Mouse (Mus musculus) neural tube, embryonic 13.5 days (tissue): ENCODE measurements around the gene Lhx5. TPM values are rescaled to one million over a fixed set of nuclear protein-coding genes. Genes with fewer than 3 reads are reported as not detected.

Experiments used
- ATAC-seq: fragments of 200-750 bp; cut with Nextera tagmentation; 2 replicates; pipeline ENCODE4 v1.8.0; 2017; ENCODE audit warnings: low read depth, mild to moderate bottlenecking, moderate TSS enrichment, moderate library complexity
- H3K27ac ChIP-seq: fragments of 300-500 bp; sonication (generic); replicated peaks from 2 replicates; pipeline ENCODE4 v1.5.1; 2015; ENCODE audit warnings: moderate library complexity, mild to moderate bottlenecking, inconsistent platforms
- H3K27me3 ChIP-seq: fragments of 300-500 bp; sonication (generic); 2 replicates; pipeline ENCODE4 v1.6.1; 2015; ENCODE audit warnings: mild to moderate bottlenecking, inconsistent platforms
- H3K36me3 ChIP-seq: fragments of 300-500 bp; sonication (generic); 2 replicates; pipeline ENCODE4 v1.6.1; 2015; ENCODE audit warnings: mild to moderate bottlenecking, inconsistent platforms
- H3K4me1 ChIP-seq: fragments of 300-500 bp; sonication (generic); replicated peaks from 2 replicates; pipeline ENCODE4 v1.6.1; 2015; ENCODE audit warnings: inconsistent platforms
- H3K4me2 ChIP-seq: fragments of 300-500 bp; sonication (generic); 2 replicates; pipeline ENCODE4 v1.6.1; 2015; ENCODE audit warnings: inconsistent platforms, mild to moderate bottlenecking, moderate library complexity
- H3K4me3 ChIP-seq: fragments of 300-500 bp; sonication (generic); 2 replicates; pipeline ENCODE4 v1.5.1; 2015; ENCODE audit warnings: mild to moderate bottlenecking, inconsistent platforms
- H3K9ac ChIP-seq: fragments of 300-500 bp; sonication (generic); 2 replicates; pipeline ENCODE4 v1.6.1; 2015; ENCODE audit warnings: moderate library complexity, mild to moderate bottlenecking, inconsistent platforms
- H3K9me3 ChIP-seq: fragments of 300-500 bp; sonication (generic); 2 replicates; pipeline ENCODE4 v1.6.1; 2016; ENCODE audit warnings: inconsistent platforms
- WGBS: fragments of 180-500 bp; shearing (Covaris S2); methylation state at CpG from one replicate; pipeline ENCODE4 v1.1.7; 2015; 5-methylcytosine and 5-hydroxymethylcytosine counted together
- polyA plus RNA-seq: library from polyadenylated mRNA; unstranded; fragments of >200 nt; fragmentation: Nextera tagmentation; extraction: Ambion mirVana; gene quantifications from 2 replicates; pipeline ENCODE4 v1.2.1, GENCODE M21; 2015

Lhx5 gene
- polyA plus RNA-seq, 1 experiment from 2014 or later = 42.0 TPM

DNA sequence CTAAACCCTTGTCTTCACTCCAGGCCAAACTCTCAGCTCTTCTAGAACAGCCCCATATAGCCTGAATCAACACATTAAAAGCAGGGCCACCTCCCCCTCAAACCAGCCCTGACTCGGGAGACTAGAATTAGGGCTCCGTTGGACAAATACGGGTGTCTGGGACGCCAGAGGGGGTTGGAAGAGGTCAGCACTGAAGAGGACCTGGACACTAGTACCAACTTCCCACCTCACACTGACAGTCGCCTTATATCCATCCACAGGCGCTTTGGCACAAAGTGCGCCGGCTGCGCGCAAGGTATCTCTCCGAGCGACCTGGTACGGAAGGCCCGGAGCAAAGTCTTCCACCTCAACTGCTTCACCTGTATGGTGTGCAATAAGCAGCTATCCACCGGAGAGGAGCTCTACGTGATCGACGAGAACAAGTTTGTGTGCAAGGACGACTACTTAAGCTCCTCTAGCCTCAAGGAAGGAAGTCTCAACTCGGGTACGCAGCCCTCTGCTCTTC, 2.8 kb downstream of the Lhx5 start:
- Histone ChIP-seq H3K36me3 (peaks cover 4% of the 10 kb centered on the region; the same call in 1 of the 2 replicates), H3K4me1 (peaks cover 30% of the 10 kb centered on the region), H3K9me3 (no peaks in the 10 kb centered on the region), H3K4me2 (peak overlapping the region; percentile 68), H3K4me3 (peak overlapping the region; percentile 59), H3K9ac (peak overlapping the region; percentile 92), H3K27ac (peak overlapping the region; percentile 94), H3K27me3 (peaks cover 97% of the 10 kb centered on the region)
- no peak for ATAC-seq
- WGBS = 2% methylated on average over 21 of the region's 21 CpGs

GRCm38 (mm10) chr5:120435006-120435681, 3.6 kb downstream of the Lhx5 start:
- Histone ChIP-seq H3K27ac (peak overlapping the region; percentile 94), H3K36me3 (peaks cover 5% of the 10 kb centered on the region), H3K4me1 (peaks cover 38% of the 10 kb centered on the region), H3K4me3 (peak overlapping the region; percentile 59), H3K9me3 (no peaks in the 10 kb centered on the region), H3K4me2 (peak overlapping the region; percentile 68), H3K9ac (peak overlapping the region; percentile 92), H3K27me3 (peaks cover 97% of the 10 kb centered on the region)
- WGBS = under 1% methylated on average over 44 of the region's 44 CpGs
- ATAC-seq = no peak

GRCm38 (mm10) chr5:120435731-120436501, 4.4 kb downstream of the Lhx5 start:
- H3K9ac ChIP-seq = peak overlapping the region; percentile 92
- no peaks in the 10 kb centered on the region for H3K9me3 ChIP-seq
- ATAC-seq = no peak
- H3K36me3 ChIP-seq = peaks cover 7% of the 10 kb centered on the region
- H3K27ac ChIP-seq = peak overlapping the region; percentile 94
- peak overlapping the region; percentile 68 for H3K4me2 ChIP-seq
- WGBS = under 1% methylated on average over 47 of the region's 47 CpGs
- peak overlapping the region; percentile 59 for H3K4me3 ChIP-seq
- H3K4me1 ChIP-seq = peaks cover 42% of the 10 kb centered on the region
- peaks cover 94% of the 10 kb centered on the region for H3K27me3 ChIP-seq

DNA sequence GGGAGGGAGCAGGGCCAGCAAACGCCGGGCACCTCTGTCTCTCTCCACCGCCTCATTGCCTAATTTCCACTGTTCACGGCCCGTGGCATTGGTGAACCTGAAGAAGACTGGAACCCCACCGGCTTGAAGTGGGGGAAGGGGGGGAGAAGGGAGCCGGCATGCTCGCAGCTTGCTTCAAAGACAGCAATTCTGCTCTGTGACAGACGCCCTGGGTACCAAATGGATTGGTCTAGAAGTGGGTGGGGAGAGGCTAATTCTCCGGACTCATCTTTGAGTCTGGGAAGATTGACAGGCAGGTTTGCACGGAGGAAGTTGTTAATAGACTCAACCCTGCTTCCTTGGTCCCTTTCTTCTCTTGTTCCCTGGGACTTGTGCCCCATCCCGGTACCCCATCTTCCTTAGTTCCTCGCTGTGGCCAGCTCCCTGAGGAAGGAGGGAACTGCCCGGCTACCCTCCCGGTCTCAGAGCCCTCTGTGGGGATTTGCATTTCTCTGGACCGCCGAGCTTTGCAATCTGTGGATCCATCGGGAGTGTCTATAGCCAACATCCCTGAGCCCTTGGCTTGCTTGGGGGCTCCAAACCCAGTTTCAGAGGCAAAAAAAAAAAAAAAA, 5.5 kb downstream of the Lhx5 start:
- H3K36me3 ChIP-seq = peaks cover 7% of the 10 kb centered on the region
- no peak for ATAC-seq
- peaks cover 84% of the 10 kb centered on the region for H3K27me3 ChIP-seq
- peaks cover 39% of the 10 kb centered on the region for H3K4me1 ChIP-seq
- peak overlapping the region; percentile 92 for H3K9ac ChIP-seq
- under 1% methylated on average over 18 of the region's 18 CpGs for WGBS
- H3K4me3 ChIP-seq = peak overlapping the region; percentile 59
- H3K4me2 ChIP-seq = peak overlapping the region; percentile 68
- no peaks in the 10 kb centered on the region for H3K9me3 ChIP-seq
- H3K27ac ChIP-seq = peak overlapping the region; percentile 94

- ATAC-seq = no peak
- Histone ChIP-seq H3K27me3 (peaks cover 83% of the 10 kb centered on the region), H3K4me2 (peak overlapping the region; percentile 68), H3K9me3 (no peaks in the 10 kb centered on the region), H3K27ac (peak overlapping the region; percentile 94), H3K9ac (peak overlapping the region; percentile 92), H3K4me3 (peak overlapping the region; percentile 59), H3K4me1 (peaks cover 38% of the 10 kb centered on the region), H3K36me3 (peaks cover 7% of the 10 kb centered on the region)
- 2% methylated on average over 17 of the region's 17 CpGs for WGBS
Measured at GRCm38 (mm10) chr5:120437539-120437938, 6.0 kb downstream of the Lhx5 start.

DNA sequence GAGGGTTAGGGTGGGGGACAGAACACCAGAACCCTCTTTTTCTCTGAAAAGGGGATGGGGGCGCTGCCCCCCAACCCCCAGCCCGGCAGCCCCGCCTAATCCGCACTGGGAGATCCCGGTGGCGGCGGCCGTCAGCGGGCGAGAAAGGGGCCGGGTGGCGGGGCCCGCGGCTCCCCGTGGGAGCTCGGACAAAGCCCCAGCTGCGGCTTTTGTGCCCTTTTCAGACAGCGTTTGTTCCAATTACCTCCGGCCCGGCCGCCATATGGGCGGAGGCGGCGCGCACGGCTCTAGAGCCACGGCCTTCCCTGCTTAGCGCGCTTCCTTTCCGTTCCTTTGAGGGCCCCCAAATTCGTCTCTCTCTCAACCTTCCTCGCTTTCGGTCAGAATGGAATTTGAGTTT, 6.5 kb downstream of the Lhx5 start:
- no peak for ATAC-seq
- Histone ChIP-seq H3K27me3 (peaks cover 83% of the 10 kb centered on the region), H3K36me3 (peaks cover 7% of the 10 kb centered on the region), H3K4me3 (peak overlapping the region; percentile 59), H3K4me1 (peaks cover 38% of the 10 kb centered on the region), H3K4me2 (peak overlapping the region; percentile 68), H3K27ac (peak overlapping the region; percentile 94), H3K9ac (peak overlapping the region; percentile 92), H3K9me3 (no peaks in the 10 kb centered on the region)
- 0% methylated on average over 32 of the region's 33 CpGs for WGBS

DNA sequence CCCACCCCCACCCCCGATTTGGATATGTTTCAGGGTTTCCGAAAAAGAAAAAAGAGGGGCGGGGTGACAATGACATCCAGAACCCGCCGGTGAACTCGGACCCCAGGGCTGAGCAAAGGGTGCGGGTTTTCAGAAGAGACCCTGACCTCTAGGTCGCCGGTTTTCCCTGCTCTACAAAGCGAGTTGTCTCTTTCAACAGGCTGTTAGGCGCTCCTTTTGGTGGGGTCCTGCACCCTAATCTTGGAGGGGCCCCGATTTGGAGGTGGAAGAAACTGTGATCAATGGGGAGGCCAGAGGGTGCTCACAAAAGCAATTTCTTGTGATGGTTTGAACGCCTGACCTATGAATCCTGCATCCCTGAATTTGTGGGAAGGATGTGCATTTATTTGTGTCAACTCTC, 7.0 kb downstream of the Lhx5 start:
- H3K9ac ChIP-seq = peak overlapping the region; percentile 92
- 1% methylated on average over 13 of the region's 13 CpGs for WGBS
- H3K27me3 ChIP-seq = peaks cover 80% of the 10 kb centered on the region
- peak overlapping the region; percentile 68 for H3K4me2 ChIP-seq
- H3K4me1 ChIP-seq = peaks cover 38% of the 10 kb centered on the region
- ATAC-seq = no peak
- peak overlapping the region; percentile 59 for H3K4me3 ChIP-seq
- no peaks in the 10 kb centered on the region for H3K9me3 ChIP-seq
- H3K36me3 ChIP-seq = peaks cover 7% of the 10 kb centered on the region
- peak overlapping the region; percentile 94 for H3K27ac ChIP-seq

GRCm38 (mm10) chr5:120438991-120439710, 7.7 kb downstream of the Lhx5 start:
- 2% methylated on average over 27 of the region's 27 CpGs for WGBS
- H3K9ac ChIP-seq = peak overlapping the region; percentile 92
- peaks cover 76% of the 10 kb centered on the region for H3K27me3 ChIP-seq
- H3K4me2 ChIP-seq = peak overlapping the region; percentile 68
- H3K4me3 ChIP-seq = peak overlapping the region; percentile 59
- H3K36me3 ChIP-seq = peaks cover 7% of the 10 kb centered on the region
- no peaks in the 10 kb centered on the region for H3K9me3 ChIP-seq
- H3K27ac ChIP-seq = peak overlapping the region; percentile 94
- H3K4me1 ChIP-seq = peaks cover 38% of the 10 kb centered on the region
- no peak for ATAC-seq

GRCm38 (mm10) chr5:120439887-120440670, 8.6 kb downstream of the Lhx5 start:
- H3K9me3 ChIP-seq = no peaks in the 10 kb centered on the region
- H3K9ac ChIP-seq = peak overlapping the region; percentile 92
- peak overlapping the region; percentile 59 for H3K4me3 ChIP-seq
- peaks cover 76% of the 10 kb centered on the region for H3K27me3 ChIP-seq
- 1% methylated on average over 61 of the region's 61 CpGs for WGBS
- peaks cover 38% of the 10 kb centered on the region for H3K4me1 ChIP-seq
- peak overlapping the region; percentile 68 for H3K4me2 ChIP-seq
- H3K27ac ChIP-seq = peak overlapping the region; percentile 94
- peaks cover 7% of the 10 kb centered on the region for H3K36me3 ChIP-seq
- ATAC-seq = peak; percentile 32; the same call in 1 of the 2 replicates

- WGBS = 4% methylated on average over 14 of the region's 14 CpGs
- Histone ChIP-seq H3K4me1 (peaks cover 36% of the 10 kb centered on the region), H3K36me3 (peaks cover 7% of the 10 kb centered on the region), H3K4me2 (peak overlapping the region; percentile 68), H3K4me3 (peak overlapping the region; percentile 59), H3K27me3 (peaks cover 73% of the 10 kb centered on the region), H3K9ac (peak overlapping the region; percentile 92), H3K9me3 (no peaks in the 10 kb centered on the region), H3K27ac (peak overlapping the region; percentile 94)
- peak; percentile 72 for ATAC-seq
Measured at GRCm38 (mm10) chr5:120440733-120441132, 9.2 kb downstream of the Lhx5 start.

GRCm38 (mm10) chr5:120447305-120447704, 15.8 kb downstream of the Lhx5 start:
- Histone ChIP-seq H3K27me3 (peaks cover 27% of the 10 kb centered on the region), H3K9ac (peak overlapping the region; percentile 26; the same call in 1 of the 2 replicates), H3K4me2 (0 out of 2 replicates have a peak overlapping the region, but pooled peaks have one; percentile 3), H3K9me3 (no peaks in the 10 kb centered on the region), H3K4me3 (no peak overlapping the region), H3K4me1 (peaks cover 9% of the 10 kb centered on the region), H3K36me3 (no peaks in the 10 kb centered on the region), H3K27ac (peak overlapping the region; percentile 42)
- peak; percentile 32; the same call in 1 of the 2 replicates for ATAC-seq
- 34% methylated on average over 13 of the region's 13 CpGs for WGBS
